Mouse (Mus musculus) layer of hippocampus, adult 9-10 months (tissue): Measurements from ENCODE around the gene Pgr.
A peak's percentile ranks its signal among the peaks of the same experiment; 100 is the strongest.

Experiments
- DNase-seq: peaks from one replicate; pipeline ENCODE4 v3.0.0; 2022; ENCODE audit warnings: low spot score

Pgr gene

DNA sequence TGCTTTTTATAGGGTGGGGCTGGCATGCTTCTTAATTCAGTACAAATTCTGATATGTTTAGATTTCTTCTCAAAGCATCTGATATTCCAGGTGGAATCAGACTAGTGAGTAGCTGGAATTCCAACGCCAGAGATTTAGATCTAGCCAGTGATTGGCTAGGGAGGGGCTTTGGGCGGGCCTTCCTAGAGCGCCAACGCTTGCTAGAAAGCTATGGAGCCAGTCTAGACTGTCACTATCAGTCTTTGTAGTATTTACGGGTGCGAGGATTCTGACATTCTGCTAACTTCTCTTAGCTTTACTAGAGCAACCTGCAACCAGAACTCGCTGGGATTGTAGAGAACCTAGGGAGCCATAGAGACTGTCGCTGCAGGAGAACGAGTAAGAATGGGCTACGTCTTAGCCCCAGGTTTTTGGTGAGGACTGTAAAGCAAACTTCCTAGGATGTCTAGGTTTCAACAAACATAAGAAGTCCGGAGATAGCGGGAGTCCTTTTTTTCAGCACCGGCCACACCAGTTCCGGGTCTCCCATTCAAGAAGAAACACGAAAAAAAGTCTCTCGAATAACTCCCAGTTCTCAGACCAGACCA is at the start of gene Pgr:
Gene Pgr, plus strand, starts transcription at position 218 of the 587 bp plus-strand sequence.
- no peak for DNase-seq

DNA sequence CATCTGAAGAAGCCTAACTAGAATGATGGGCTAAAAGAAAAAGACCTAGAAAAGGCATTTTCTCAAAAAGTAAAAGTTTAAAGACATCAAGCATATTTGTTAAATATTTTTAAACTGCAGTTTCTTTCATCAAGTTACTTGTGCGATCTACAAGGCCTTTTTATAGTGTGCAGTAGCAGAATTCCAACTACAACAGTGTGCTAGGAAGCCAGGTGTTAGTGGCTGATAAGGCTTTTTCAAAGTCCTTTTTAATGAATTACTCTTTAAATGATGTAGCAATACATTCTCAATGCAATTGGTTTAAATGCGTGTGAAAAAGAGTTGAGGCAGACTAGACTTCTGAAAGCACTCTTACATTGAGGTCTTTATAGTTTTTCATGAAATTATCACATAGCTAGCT is 42.2 kb upstream of the Pgr start:
- no peak for DNase-seq

DNA sequence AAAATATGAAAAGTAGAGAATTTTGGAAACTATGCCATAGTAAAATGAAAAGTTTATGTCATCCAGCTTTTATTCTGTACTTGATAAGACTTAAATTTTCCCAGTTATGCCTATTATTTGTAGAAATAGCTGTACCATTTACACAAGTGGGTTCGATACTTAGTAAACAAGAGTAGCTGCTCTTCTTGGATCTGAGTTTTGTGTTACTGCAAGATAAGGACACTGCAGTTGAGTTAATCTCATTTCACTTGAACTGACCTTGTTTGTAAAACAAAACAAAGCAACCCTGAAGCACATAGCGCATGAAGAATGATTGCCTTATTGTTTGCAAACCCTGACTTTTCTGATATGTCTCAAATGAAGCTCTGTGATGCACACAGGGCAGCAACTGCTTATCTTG is 31.1 kb upstream of the Pgr start:
- no peak for DNase-seq

DNA sequence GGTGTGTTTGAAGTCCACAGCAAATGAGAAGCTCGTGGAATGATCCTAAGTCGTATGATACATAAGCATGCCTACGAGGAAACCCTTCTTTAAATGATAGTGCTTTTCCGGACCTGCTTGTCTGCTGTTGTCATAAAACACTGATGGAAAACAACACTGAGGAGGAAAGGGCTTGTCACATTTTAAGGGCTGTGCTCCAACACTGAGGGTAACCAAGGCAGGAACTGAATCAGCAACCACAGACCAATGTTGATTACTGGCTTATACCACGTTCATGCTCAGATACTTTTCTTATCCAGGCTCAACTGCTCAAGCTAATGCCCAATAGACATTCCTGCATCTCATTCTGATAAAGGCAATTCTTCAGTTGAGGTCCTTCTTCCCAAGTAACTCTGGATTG is 4.4 kb upstream of the Pgr start:
- DNase-seq = no peak

DNA sequence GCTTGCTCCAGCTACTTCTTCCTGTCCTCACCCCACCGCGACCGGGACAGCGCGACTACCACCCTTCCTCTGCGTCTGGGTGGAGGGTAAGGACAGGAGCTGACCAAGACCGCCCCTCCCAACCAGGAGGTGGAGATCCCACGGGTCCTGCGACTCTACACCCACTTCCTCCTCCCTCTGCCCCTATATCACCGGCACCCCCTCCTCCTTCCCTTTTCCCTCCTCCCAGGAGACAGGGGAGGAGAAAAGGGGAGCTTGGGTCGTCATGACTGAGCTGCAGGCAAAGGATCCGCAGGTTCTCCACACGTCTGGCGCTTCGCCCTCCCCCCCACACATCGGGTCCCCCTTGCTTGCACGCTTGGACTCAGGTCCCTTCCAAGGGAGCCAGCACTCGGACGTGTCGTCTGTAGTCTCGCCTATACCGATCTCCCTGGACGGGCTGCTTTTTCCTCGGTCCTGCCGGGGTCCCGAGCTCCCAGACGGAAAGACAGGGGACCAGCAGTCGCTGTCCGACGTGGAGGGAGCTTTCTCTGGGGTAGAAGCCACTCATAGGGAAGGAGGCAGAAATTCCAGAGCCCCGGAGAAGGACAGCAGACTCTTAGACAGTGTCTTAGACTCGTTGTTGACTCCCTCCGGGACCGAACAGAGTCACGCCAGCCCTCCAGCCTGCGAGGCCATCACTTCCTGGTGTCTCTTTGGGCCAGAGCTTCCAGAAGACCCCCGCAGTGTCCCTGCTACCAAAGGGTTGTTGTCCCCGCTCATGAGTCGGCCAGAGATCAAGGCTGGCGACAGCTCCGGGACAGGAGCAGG is 775 bp downstream of the Pgr start:
- no peak for DNase-seq

DNA sequence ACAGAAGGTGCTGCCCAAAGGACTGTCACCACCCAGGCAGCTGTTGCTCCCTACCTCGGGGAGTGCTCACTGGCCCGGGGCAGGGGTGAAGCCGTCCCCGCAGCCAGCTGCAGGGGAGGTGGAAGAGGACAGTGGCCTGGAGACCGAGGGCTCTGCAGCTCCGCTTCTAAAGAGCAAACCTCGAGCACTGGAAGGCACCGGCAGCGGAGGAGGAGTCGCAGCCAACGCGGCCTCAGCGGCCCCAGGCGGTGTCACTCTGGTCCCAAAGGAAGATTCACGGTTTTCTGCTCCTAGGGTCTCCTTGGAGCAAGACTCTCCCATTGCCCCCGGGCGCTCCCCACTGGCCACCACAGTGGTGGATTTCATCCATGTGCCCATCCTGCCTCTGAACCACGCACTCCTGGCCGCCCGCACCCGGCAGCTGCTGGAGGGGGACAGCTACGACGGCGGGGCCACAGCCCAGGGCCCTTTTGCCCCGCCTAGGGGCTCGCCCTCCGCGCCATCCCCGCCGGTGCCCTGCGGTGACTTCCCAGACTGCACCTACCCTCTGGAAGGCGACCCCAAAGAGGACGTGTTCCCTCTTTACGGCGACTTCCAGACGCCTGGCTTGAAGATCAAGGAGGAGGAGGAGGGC is 1.5 kb downstream of the Pgr start:
- DNase-seq = no peak

DNA sequence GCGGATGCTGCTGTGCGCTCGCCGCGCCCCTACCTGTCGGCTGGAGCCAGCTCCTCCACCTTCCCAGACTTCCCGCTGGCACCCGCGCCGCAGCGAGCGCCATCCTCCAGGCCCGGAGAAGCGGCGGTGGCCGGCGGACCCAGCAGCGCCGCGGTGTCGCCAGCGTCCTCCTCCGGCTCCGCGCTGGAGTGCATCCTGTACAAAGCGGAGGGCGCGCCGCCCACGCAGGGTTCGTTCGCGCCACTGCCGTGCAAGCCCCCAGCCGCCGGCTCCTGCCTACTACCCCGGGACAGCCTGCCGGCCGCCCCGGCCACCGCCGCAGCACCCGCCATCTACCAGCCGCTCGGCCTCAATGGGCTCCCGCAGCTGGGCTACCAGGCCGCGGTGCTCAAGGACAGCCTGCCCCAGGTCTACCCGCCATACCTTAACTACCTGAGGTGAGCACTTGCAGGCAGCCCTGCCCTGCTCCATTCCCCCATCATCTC is 2.1 kb downstream of the Pgr start:
- DNase-seq = no peak

DNA sequence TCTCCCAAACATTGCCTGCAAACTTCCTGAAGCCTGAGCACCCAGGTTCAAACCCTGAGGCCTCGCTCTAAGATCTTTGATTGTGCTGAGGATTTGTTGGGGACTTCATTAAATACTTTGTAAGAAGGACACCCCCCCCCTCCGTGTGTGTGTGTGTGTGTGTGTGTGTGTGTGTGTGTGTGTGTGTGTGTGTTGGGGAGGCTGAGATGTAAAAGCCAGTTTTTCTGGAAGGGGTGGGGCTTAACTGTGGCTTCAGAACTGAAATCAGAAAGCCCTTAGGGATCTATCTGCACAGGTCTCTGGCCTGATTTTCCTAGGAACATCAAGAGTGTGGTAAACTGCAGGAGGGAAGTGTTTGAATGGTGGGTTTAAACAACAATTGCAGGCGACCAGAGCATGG is 2.6 kb downstream of the Pgr start:
- no peak for DNase-seq

DNA sequence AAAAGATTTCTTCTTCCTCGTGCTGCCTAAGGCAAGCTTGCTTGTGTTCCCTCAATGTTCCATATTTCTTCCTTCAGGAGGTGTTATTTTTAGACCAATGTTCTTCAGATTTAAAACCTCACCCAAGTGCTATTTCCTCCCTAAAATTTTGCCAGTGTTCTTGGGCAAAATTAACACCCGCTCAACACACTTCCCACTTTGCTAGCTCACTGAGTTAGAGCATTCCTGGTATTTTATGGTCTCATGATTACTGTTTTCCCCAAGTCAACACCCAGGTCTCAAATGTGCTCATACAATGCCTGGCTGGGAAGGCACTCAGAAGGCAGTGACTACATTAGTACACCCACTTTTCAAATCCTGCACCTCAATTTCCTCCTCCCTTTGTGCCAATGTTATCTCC is 27.9 kb downstream of the Pgr start:
- DNase-seq = no peak

DNA sequence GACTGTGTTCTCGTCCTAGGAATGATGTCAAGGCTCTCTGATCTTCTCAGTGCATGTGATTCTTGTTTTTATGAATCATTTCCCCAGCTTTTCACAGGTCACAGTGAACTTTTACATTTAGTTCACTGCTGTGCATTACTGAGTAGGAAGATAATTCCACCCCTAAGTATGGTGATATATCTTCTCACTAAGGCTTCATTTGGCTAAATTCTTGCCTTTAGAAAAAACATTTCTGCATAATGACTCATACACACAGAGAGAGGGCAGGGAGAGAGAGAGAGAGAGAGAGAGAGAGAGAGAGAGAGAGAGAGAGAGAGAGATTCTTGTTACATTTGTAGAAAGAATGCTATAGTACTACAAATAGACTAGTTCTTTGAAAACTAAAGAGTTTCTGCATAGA is 38.1 kb downstream of the Pgr start:
- no peak for DNase-seq

DNA sequence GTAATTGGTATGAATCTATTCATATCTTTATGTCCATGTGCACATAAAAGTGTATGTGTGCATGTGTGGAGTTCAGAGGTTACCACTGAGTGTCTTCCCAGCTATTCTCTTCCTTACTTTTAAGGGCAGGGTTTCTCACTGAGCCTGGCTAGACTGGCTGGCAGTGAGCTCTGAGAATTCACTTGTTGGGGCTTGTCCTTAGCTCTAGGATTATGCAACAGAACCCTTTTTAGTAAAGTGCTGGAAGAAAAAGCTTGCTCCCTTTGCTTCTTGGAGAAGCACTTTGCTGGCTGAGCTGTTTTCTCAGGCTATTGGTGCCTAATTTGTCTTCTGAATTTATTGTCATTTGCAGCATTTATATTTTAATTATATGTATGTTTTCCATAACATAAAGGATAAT is 53.7 kb downstream of the Pgr start:
- DNase-seq = no peak

DNA sequence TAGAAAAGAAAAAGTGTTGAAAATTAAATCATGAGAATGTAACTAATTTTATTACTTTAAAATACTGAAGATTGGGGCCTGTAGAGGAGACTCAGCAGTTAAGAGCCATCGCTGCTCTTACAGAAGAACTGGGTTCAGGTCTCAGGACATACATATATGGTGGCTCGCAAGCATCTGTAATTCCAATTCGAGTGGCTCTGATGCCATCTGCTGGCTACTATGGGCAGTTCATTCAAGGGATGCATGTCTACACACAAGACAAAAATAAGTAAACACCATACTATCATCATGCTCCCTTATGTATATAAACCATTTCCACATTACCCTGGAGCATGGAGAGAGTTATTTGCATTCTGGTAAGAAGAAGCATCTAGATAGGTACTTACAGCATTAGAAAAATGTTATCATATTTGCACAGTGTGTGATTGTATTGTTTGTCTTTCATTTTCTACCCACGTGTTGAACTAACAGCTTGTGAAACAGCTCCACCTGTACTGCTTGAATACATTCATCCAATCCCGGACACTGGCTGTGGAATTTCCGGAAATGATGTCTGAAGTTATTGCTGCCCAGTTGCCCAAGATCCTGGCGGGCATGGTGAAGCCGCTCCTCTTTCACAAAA is 65.0 kb downstream of the Pgr start:
- peak; percentile 48 for DNase-seq

DNA sequence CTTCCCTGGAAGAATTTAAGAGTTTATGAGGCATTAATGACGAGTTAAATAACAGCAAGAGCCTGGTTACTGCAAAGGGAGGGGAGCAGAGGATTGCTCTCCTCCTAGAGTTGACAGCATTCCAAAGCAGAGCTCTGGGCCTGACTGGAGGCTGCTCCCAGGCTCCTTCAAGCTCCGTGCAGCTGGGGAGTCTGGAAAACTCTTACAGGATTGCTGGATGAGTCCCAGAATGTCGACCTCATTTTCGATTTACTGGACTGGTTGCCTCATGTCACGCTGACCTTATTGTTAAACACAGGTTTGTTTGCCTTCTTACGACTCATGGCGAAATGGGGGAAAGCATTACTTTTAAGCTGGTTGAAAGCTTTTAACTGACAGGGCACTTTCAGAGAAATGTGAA is 70.6 kb downstream of the Pgr start:
- no peak for DNase-seq

DNA sequence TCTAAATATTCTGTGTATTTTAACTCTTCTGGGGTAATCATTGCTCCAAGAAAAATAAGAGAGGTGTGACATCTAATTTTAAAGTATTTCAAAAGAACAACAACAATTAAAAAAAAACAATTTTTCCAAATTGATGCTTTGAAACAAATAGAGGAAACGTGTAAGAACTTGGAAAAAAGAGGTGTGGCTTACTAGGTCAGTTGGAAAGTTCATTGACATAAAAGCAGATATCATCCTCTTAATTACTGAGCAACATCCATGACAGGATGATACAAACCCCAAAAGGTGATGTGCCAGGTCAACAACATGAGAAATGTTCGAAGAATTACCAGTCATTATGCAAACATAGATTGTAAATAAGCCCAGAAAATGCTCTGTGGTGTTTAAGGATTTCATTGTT is 71.9 kb downstream of the Pgr start, which contains the start of gene Gm16485:
Gene Gm16485, plus strand, starts transcription at position 301 of the 400 bp plus-strand sequence.
- no peak for DNase-seq

DNA sequence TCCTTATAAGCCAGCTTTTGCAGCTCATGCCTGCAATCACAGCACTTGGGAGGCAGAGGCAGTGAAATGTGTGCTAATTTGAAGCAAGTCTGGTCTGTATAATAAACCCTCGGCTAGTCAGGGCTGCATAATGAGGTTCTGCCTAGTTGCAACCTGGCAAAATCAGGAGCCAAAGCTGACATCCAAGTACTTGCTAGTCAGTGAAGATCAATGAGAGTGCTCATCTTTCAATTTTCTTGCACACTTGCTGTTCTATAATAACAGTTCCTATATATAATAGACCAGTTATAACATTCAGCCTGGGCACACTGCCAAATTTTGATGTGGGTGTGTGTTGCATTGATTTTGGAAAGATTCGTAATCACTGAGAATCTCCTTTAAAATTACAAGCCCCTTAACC is 78.1 kb downstream of the Pgr start:
- no peak for DNase-seq

DNA sequence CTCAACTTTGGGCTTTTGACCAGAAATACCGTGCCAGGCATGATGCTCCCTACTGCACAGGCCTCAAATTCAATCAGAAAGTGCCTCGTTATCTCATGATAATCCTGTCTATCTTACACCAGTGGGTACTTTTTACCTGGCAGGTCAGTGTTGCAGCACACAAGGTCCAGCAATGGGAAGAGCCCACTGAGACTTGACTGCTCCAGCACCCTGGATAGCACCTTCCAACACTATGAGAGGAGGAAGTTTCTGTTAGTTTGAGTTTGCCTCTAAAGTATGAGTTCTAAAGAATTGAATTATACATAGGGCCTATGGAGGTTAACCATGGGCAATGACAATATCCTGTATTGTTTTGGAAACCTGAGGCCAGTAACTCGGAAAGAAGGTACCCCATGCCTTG is 82.7 kb downstream of the Pgr start:
- DNase-seq = no peak

DNA sequence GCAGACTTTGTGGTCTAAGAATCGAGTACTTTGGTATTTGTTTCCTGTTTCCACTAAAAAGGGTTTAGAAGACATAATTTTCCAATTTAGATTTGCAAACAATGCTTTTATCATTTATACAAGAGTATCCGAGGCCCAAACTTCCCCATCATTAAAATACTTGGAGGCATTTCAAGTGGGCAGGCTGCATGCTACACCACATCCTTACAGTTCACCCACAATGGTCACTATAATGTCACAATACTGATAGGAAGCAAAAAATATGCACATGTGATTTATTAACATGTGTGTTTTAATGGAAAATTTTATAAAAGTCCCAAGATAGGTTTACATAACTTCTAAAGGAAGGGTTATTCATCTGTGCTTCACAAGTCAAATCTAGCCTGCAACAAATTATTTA is 96.9 kb downstream of the Pgr start:
- no peak for DNase-seq

DNA sequence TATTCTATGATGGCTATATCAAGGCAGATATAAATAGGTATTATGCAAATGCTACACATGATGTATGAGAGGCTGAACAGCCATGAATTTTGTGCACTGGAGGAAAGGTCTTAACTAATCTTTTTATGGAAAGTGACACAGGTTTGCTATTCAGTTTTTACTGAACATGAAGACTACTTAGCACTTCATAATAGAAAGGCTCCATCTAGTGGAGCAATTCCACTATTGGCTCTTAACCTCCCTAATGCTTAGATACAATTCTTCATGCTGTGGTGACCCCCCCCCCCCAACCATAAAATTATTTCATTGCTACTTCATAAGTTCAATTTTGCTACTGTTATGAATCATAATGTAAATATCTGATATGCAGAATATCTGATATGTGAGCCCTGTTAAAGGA is 101.5 kb downstream of the Pgr start:
- peak; percentile 7 for DNase-seq

DNA sequence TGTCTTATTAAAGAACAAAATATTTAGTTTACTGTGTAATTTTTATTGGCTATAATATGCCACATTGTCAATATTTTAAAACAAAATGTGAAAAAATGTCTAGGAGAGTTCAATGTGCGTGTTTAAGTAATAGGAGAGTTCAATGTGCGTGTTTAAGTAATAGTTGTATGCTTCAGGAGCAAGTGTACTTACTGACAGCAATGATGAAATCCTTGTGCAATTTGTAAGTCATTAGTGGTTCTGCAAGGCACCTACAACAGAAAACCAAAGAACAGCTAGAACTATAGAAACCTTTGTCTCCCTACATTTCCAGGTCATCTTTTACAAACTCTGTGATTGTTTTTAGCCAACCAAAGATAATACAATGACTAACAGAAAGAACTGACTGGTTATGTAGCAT is 115.5 kb downstream of the Pgr start:
- DNase-seq = no peak
